Mouse (Mus musculus) forebrain, postnatal 0 days (tissue): Measurements from ENCODE around the gene Nt5e. TPM values are rescaled to one million over a fixed set of nuclear protein-coding genes. Genes with fewer than 3 reads are reported as not detected.

Experiments used
- ATAC-seq: fragments of 200-750 bp; cut with Nextera tagmentation; 2 replicates; pipeline ENCODE4 v1.8.0; 2017; ENCODE audit warnings: mild to moderate bottlenecking, moderate library complexity
- DNase-seq: peaks from one replicate; pipeline ENCODE4 v3.0.0-alpha.2; 2015
- H3K27ac ChIP-seq: fragments of 300-500 bp; sonication (generic); 2 replicates; pipeline ENCODE4 v1.5.1; 2014; ENCODE audit warnings: low read depth, mild to moderate bottlenecking, antibody characterized with exemption, low read length, moderate library complexity, mixed read lengths
- H3K27me3 ChIP-seq: fragments of 300-500 bp; sonication (generic); 2 replicates; pipeline ENCODE4 v1.6.1; 2014; ENCODE audit warnings: mild to moderate bottlenecking, low read length, mixed read lengths; ENCODE audit not compliant: insufficient read depth
- H3K36me3 ChIP-seq: fragments of 300-500 bp; sonication (generic); 2 replicates; pipeline ENCODE4 v1.6.1; 2014; ENCODE audit warnings: mild to moderate bottlenecking, moderate library complexity; ENCODE audit not compliant: insufficient read depth
- H3K4me1 ChIP-seq: fragments of 300-500 bp; sonication (generic); 2 replicates; pipeline ENCODE4 v1.6.1; 2014; ENCODE audit warnings: antibody characterized with exemption; ENCODE audit not compliant: insufficient read depth
- H3K4me2 ChIP-seq: fragments of 300-500 bp; sonication (generic); 2 replicates; pipeline ENCODE4 v1.6.1; 2014; ENCODE audit warnings: low read depth, mild to moderate bottlenecking, moderate library complexity
- H3K4me3 ChIP-seq: fragments of 300-500 bp; sonication (generic); 2 replicates; pipeline ENCODE4 v1.5.1; 2014; ENCODE audit warnings: low read depth, low read length, mixed read lengths
- H3K9ac ChIP-seq: fragments of 300-500 bp; sonication (generic); 2 replicates; pipeline ENCODE4 v1.6.1; 2014; ENCODE audit warnings: mild to moderate bottlenecking
- H3K9me3 ChIP-seq: fragments of 300-500 bp; sonication (generic); 2 replicates; pipeline ENCODE4 v1.6.1; 2016; ENCODE audit warnings: low read length
- CTCF ChIP-seq: sonication (generic); IDR thresholded peaks from 2 replicates; pipeline ENCODE4 v1.5.1; 2016; ENCODE audit warnings: antibody characterized with exemption, control low read depth, low read depth
- WGBS: fragments of 180-500 bp; shearing (Covaris S2); extraction: QIAGEN DNeasy Blood & Tissue Kit; methylation state at CpG from one replicate; pipeline ENCODE4 v1.1.7; 2014; 5-methylcytosine and 5-hydroxymethylcytosine counted together
- polyA plus RNA-seq: library from polyadenylated mRNA; unstranded; fragments of >200 nt; fragmentation: Nextera tagmentation; extraction: Ambion mirVana; gene quantifications from 2 replicates; pipeline ENCODE4 v1.2.1, GENCODE M21; 2015
- total RNA-seq: library from RNA; depleted of rRNA; stranded (reverse); fragments of >200 nt; gene quantifications from 2 replicates; pipeline ENCODE4 v1.2.3, GENCODE M21; 2014

The Nt5e gene
- total and polyA plus RNA-seq, 2 experiments from 2014 or later = 1.4 to 5.3 TPM

GRCm38 (mm10) chr9:88328666-88329065, 1.7 kb downstream of the Nt5e start:
- no peak for DNase-seq
- ATAC-seq = no peak
- Histone ChIP-seq H3K36me3 (no peaks in the 10 kb centered on the region), H3K4me2 (no peak overlapping the region), H3K9me3 (no peaks in the 10 kb centered on the region), H3K27me3 (no peaks in the 10 kb centered on the region; the same call in 1 of the 2 replicates), H3K4me3 (no peak overlapping the region), H3K4me1 (no peaks in the 10 kb centered on the region), H3K27ac (no peak overlapping the region), H3K9ac (no peak overlapping the region)
- 32% methylated on average over 5 of the region's 5 CpGs for whole genome bisulfite sequencing
- TF ChIP-seq CTCF = no peak

- H3K9ac ChIP-seq = no peak overlapping the region
- no peak for DNase-seq
- H3K27me3 ChIP-seq = no peaks in the 10 kb centered on the region; the same call in 1 of the 2 replicates
- TF ChIP-seq CTCF = no peak
- H3K36me3 ChIP-seq = no peaks in the 10 kb centered on the region
- ATAC-seq = no peak
- no peak overlapping the region for H3K4me3 ChIP-seq
- H3K9me3 ChIP-seq = no peaks in the 10 kb centered on the region
- H3K27ac ChIP-seq = no peak overlapping the region
- whole genome bisulfite sequencing = 37% methylated on average over 10 of the region's 10 CpGs
- H3K4me1 ChIP-seq = no peaks in the 10 kb centered on the region
- peak overlapping the region; percentile 13; the same call in 1 of the 2 replicates for H3K4me2 ChIP-seq
These were observed 2.3 kb downstream of the Nt5e start for GRCm38 (mm10) chr9:88329166-88329748.

- DNase-seq (no peak), ATAC-seq (no peak)
- Histone ChIP-seq H3K36me3 (no peaks in the 10 kb centered on the region), H3K9ac (no peak overlapping the region), H3K27ac (no peak overlapping the region), H3K4me2 (no peak overlapping the region), H3K4me3 (no peak overlapping the region), H3K9me3 (no peaks in the 10 kb centered on the region), H3K27me3 (no peaks in the 10 kb centered on the region; the same call in 1 of the 2 replicates), H3K4me1 (no peaks in the 10 kb centered on the region)
- TF ChIP-seq CTCF = no peak
- WGBS = 83% methylated on average over 3 of the region's 3 CpGs
These were observed 3.3 kb downstream of the Nt5e start for GRCm38 (mm10) chr9:88330316-88330715.

- Histone ChIP-seq H3K36me3 (no peaks in the 10 kb centered on the region), H3K27me3 (no peaks in the 10 kb centered on the region; the same call in 1 of the 2 replicates), H3K27ac (no peak overlapping the region), H3K4me1 (no peaks in the 10 kb centered on the region), H3K9me3 (no peaks in the 10 kb centered on the region), H3K4me2 (no peak overlapping the region), H3K4me3 (no peak overlapping the region), H3K9ac (no peak overlapping the region)
- 15% methylated on average over 3 of the region's 3 CpGs for WGBS
- ATAC-seq (no peak), DNase-seq (no peak)
- no peak for TF ChIP-seq CTCF
These were observed 5.5 kb downstream of the Nt5e start for GRCm38 (mm10) chr9:88332447-88332846.

- H3K9me3 ChIP-seq = no peaks in the 10 kb centered on the region
These were observed 8.8 kb downstream of the Nt5e start for GRCm38 (mm10) chr9:88335839-88336238.

GRCm38 (mm10) chr9:88340819-88341218, 13.8 kb downstream of the Nt5e start:
- 88% methylated on average over 3 of the region's 3 CpGs for WGBS
- no peak for TF ChIP-seq CTCF
- H3K27ac ChIP-seq = no peak overlapping the region
- no peak overlapping the region for H3K4me3 ChIP-seq
- H3K4me2 ChIP-seq = no peak overlapping the region
- H3K27me3 ChIP-seq = no peaks in the 10 kb centered on the region
- ATAC-seq (no peak), DNase-seq (no peak)
- H3K9ac ChIP-seq = no peak overlapping the region
- H3K4me1 ChIP-seq = no peaks in the 10 kb centered on the region
- H3K9me3 ChIP-seq = no peaks in the 10 kb centered on the region
- no peaks in the 10 kb centered on the region for H3K36me3 ChIP-seq

More at GRCm38 (mm10) chr9:88335839-88336238, 8.8 kb downstream of the Nt5e start:
- no peak for DNase-seq
- 42% methylated on average over 1 of the region's 2 CpGs for WGBS
- H3K27me3 ChIP-seq = no peaks in the 10 kb centered on the region
- TF ChIP-seq CTCF = no peak
- H3K4me1 ChIP-seq = no peaks in the 10 kb centered on the region
- ATAC-seq = no peak
- no peak overlapping the region for H3K4me3 ChIP-seq
- H3K4me2 ChIP-seq = no peak overlapping the region
- H3K9ac ChIP-seq = no peak overlapping the region
- H3K36me3 ChIP-seq = no peaks in the 10 kb centered on the region
- no peak overlapping the region for H3K27ac ChIP-seq

- peak overlapping the region; percentile 57; the same call in 1 of the 2 replicates for H3K27ac ChIP-seq
- no peaks in the 10 kb centered on the region for H3K4me1 ChIP-seq
- 53% methylated on average over 7 of the region's 7 CpGs for WGBS
- no peak overlapping the region for H3K9ac ChIP-seq
- DNase-seq (no peak), ATAC-seq (no peak)
- no peak for TF ChIP-seq CTCF
- no peaks in the 10 kb centered on the region for H3K9me3 ChIP-seq
- H3K27me3 ChIP-seq = no peaks in the 10 kb centered on the region
- no peak overlapping the region for H3K4me2 ChIP-seq
- no peaks in the 10 kb centered on the region for H3K36me3 ChIP-seq
- H3K4me3 ChIP-seq = no peak overlapping the region
These were observed 15.2 kb downstream of the Nt5e start for GRCm38 (mm10) chr9:88342241-88342640.
